Mouse (Mus musculus): Measurements from ENCODE around the gene Tmem81. TPM values are rescaled to one million over a fixed set of nuclear protein-coding genes. Genes with fewer than 3 reads are reported as not detected.

Tmem81 gene
- total and polyA plus RNA-seq, 3 experiments = 0.95 to 16.4 (median 9.9) TPM

DNA sequence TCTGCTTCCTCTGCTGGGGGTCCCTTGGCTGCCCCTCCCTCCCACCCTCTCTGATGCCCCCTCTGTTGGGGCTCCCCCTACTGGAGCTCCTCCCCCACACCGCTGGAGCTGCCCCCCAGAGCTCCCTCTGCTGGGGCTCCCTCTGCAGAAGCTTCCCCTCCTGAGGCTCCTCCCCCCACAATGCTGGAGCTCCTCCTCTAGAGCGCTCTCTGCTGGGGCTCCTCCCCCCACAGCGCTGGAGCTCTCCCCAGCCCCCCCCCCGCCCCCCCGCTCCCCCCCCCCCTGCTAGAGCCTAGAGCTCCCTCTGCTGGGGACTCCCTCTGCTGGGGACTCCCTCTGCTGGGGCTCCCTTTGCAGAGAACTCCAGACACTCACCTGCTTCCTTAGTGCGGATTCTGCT is 14.7 kb downstream of the Tmem81 start:
- H3K27me3 ChIP-seq (ENCODE audit: insufficient read depth, low read length) = peaks cover 72% of the 10 kb centered on the region
- ATAC-seq (ENCODE audit: extremely low read depth, insufficient number of reproducible peaks, low FRiP score, poor library complexity, severe bottlenecking) = peak; percentile 70
- TF ChIP-seq POLR2AphosphoS5 (IDR thresholded peaks at IDR 0.05; ENCODE audit: insufficient replicate concordance, low read depth, low read length) (no peak), GATA2 (IDR thresholded peaks at IDR 0.05; ENCODE audit: borderline replicate concordance, low read depth, low read length) (no peak), CTCF (IDR thresholded peaks at IDR 0.05; ENCODE audit: low read depth, low read length) (no peak), TAL1 (conservative IDR thresholded peaks at IDR 0.05; ENCODE audit: low read depth, low read length) (no peak), GATA1 (IDR thresholded peaks at IDR 0.05; ENCODE audit: borderline replicate concordance, low read length) (no peak)

GRCm38 (mm10) chr1:132523048-132523447 is 17.0 kb downstream of the Tmem81 start:
- H3K27me3 ChIP-seq (ENCODE audit: insufficient read depth, low read length) = peaks cover 61% of the 10 kb centered on the region
- H3K36me3 ChIP-seq (replicated peaks) = no peaks in the 10 kb centered on the region
- TF ChIP-seq CTCF (IDR thresholded peaks at IDR 0.05; ENCODE audit: low read depth, low read length) (no peak), POLR2AphosphoS5 (IDR thresholded peaks at IDR 0.05; ENCODE audit: insufficient replicate concordance, low read depth, low read length) (no peak), TAL1 (conservative IDR thresholded peaks at IDR 0.05; ENCODE audit: low read depth, low read length) (no peak), GATA2 (IDR thresholded peaks at IDR 0.05; ENCODE audit: borderline replicate concordance, low read depth, low read length) (no peak), GATA1 (IDR thresholded peaks at IDR 0.05; ENCODE audit: borderline replicate concordance, low read length) (no peak)
- H3K4me3 ChIP-seq (ENCODE audit: low read depth, low read length) = no peak overlapping the region
- DNase-seq (ENCODE audit: low spot score) (no peak), ATAC-seq (ENCODE audit: extremely low read depth, insufficient number of reproducible peaks, low FRiP score, poor library complexity, severe bottlenecking) (no peak)
- H3K9me3 ChIP-seq (replicated peaks) = no peaks in the 10 kb centered on the region
- peaks cover 8% of the 10 kb centered on the region; the same call in 1 of the 2 replicates for H3K4me1 ChIP-seq (ENCODE audit: insufficient read depth, low read depth, low read length)

More for the DNA sequence above, 14.7 kb downstream of the Tmem81 start:
- Histone ChIP-seq H3K4me1 (ENCODE audit: insufficient read depth, low read depth, low read length) (peaks cover 8% of the 10 kb centered on the region; the same call in 1 of the 2 replicates), H3K4me3 (ENCODE audit: low read depth, low read length) (no peak overlapping the region), H3K9me3 (replicated peaks) (no peaks in the 10 kb centered on the region), H3K36me3 (replicated peaks) (no peaks in the 10 kb centered on the region)
- peak; percentile 76 for DNase-seq (ENCODE audit: low spot score)

- H3K9me3 ChIP-seq (replicated peaks) = no peaks in the 10 kb centered on the region
- DNase-seq (ENCODE audit: low spot score) (no peak), ATAC-seq (ENCODE audit: extremely low read depth, insufficient number of reproducible peaks, low FRiP score, poor library complexity, severe bottlenecking) (no peak)
- H3K4me3 ChIP-seq (ENCODE audit: low read depth, low read length) = no peak overlapping the region
- H3K27me3 ChIP-seq (ENCODE audit: insufficient read depth, low read length) = peaks cover 61% of the 10 kb centered on the region
- H3K4me1 ChIP-seq (ENCODE audit: insufficient read depth, low read depth, low read length) = peaks cover 8% of the 10 kb centered on the region; the same call in 1 of the 2 replicates
- TF ChIP-seq GATA1 (IDR thresholded peaks at IDR 0.05; ENCODE audit: borderline replicate concordance, low read length) (no peak), TAL1 (conservative IDR thresholded peaks at IDR 0.05; ENCODE audit: low read depth, low read length) (no peak), GATA2 (IDR thresholded peaks at IDR 0.05; ENCODE audit: borderline replicate concordance, low read depth, low read length) (no peak), CTCF (IDR thresholded peaks at IDR 0.05; ENCODE audit: low read depth, low read length) (peak; percentile 65), POLR2AphosphoS5 (IDR thresholded peaks at IDR 0.05; ENCODE audit: insufficient replicate concordance, low read depth, low read length) (no peak)
- no peaks in the 10 kb centered on the region for H3K36me3 ChIP-seq (replicated peaks)
Measured at GRCm38 (mm10) chr1:132523920-132524319, 17.9 kb downstream of the Tmem81 start.

- Histone ChIP-seq H3K4me3 (ENCODE audit: low read depth, low read length) (no peak overlapping the region), H3K4me1 (ENCODE audit: insufficient read depth, low read depth, low read length) (peaks cover 8% of the 10 kb centered on the region), H3K27me3 (ENCODE audit: insufficient read depth, low read length) (peaks cover 60% of the 10 kb centered on the region), H3K36me3 (replicated peaks) (no peaks in the 10 kb centered on the region), H3K9me3 (replicated peaks) (no peaks in the 10 kb centered on the region)
- no peak; the same call in 1 of the 2 replicates for ATAC-seq (ENCODE audit: extremely low read depth, insufficient number of reproducible peaks, low FRiP score, poor library complexity, severe bottlenecking)
- TF ChIP-seq GATA2 (IDR thresholded peaks at IDR 0.05; ENCODE audit: borderline replicate concordance, low read depth, low read length) (no peak), CTCF (IDR thresholded peaks at IDR 0.05; ENCODE audit: low read depth, low read length) (peak; percentile 84)
- peak; percentile 52 for DNase-seq (ENCODE audit: low spot score)
Measured at GRCm38 (mm10) chr1:132525832-132526231, 19.8 kb downstream of the Tmem81 start.

GRCm38 (mm10) chr1:132528071-132528470 is 22.0 kb downstream of the Tmem81 start:
- ATAC-seq (ENCODE audit: extremely low read depth, insufficient number of reproducible peaks, low FRiP score, poor library complexity, severe bottlenecking) (no peak), DNase-seq (ENCODE audit: low spot score) (no peak)
- no peak overlapping the region for H3K4me3 ChIP-seq (ENCODE audit: low read depth, low read length)
- H3K27me3 ChIP-seq (ENCODE audit: insufficient read depth, low read length) = peaks cover 54% of the 10 kb centered on the region
- peaks cover 7% of the 10 kb centered on the region for H3K4me1 ChIP-seq (ENCODE audit: insufficient read depth, low read depth, low read length)
- no peaks in the 10 kb centered on the region for H3K9me3 ChIP-seq (replicated peaks)
- TF ChIP-seq GATA2 (IDR thresholded peaks at IDR 0.05; ENCODE audit: borderline replicate concordance, low read depth, low read length) (no peak), TAL1 (conservative IDR thresholded peaks at IDR 0.05; ENCODE audit: low read depth, low read length) (no peak), CTCF (IDR thresholded peaks at IDR 0.05; ENCODE audit: low read depth, low read length) (no peak), POLR2AphosphoS5 (IDR thresholded peaks at IDR 0.05; ENCODE audit: insufficient replicate concordance, low read depth, low read length) (no peak), GATA1 (IDR thresholded peaks at IDR 0.05; ENCODE audit: borderline replicate concordance, low read length) (no peak)
- no peaks in the 10 kb centered on the region for H3K36me3 ChIP-seq (replicated peaks)

DNA sequence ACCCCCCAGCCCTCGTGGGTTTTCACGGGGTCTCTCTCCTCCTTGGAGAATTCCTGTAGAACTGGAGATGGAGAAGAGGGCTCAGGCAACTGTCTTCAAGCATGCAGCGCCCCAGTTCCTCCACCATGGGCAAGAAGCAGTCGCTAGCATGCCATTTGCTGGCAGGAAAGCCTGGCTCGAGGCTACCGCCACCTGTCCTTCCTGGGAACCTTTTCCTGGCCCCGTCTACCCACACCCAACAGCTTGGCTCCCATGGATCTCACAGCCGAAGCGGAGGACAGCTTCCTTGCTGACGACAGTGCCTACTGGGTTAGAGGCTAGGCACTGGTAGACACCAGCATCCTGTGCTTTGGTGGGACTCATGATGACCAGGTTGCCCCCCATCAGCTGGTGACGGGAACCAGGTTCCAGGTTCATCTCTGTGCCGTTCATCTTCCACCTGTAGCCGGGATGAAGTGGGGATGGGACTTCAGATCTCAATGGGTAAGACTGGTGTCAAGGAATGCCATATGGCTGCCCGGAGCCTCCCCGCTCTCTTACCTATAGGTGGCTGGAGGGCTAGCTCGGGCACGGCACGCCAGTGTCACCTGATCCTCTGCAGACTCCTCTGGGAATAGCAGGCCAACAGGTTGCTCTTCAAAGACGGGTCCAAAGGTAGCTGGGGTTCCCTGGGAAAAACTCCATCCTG is 22.8 kb downstream of the Tmem81 start:
- Histone ChIP-seq H3K9me3 (replicated peaks) (no peaks in the 10 kb centered on the region), H3K4me3 (ENCODE audit: low read depth, low read length) (no peak overlapping the region), H3K4me1 (ENCODE audit: insufficient read depth, low read depth, low read length) (peaks cover 7% of the 10 kb centered on the region), H3K36me3 (replicated peaks) (no peaks in the 10 kb centered on the region), H3K27me3 (ENCODE audit: insufficient read depth, low read length) (peaks cover 53% of the 10 kb centered on the region)
- TF ChIP-seq GATA2 (IDR thresholded peaks at IDR 0.05; ENCODE audit: borderline replicate concordance, low read depth, low read length) (no peak), GATA1 (IDR thresholded peaks at IDR 0.05; ENCODE audit: borderline replicate concordance, low read length) (no peak), CTCF (IDR thresholded peaks at IDR 0.05; ENCODE audit: low read depth, low read length) (no peak), POLR2AphosphoS5 (IDR thresholded peaks at IDR 0.05; ENCODE audit: insufficient replicate concordance, low read depth, low read length) (no peak), TAL1 (conservative IDR thresholded peaks at IDR 0.05; ENCODE audit: low read depth, low read length) (no peak)
- ATAC-seq (ENCODE audit: extremely low read depth, insufficient number of reproducible peaks, low FRiP score, poor library complexity, severe bottlenecking) = no peak
- DNase-seq (ENCODE audit: low spot score) = no peak
